Mouse (Mus musculus): ENCODE data around the gene Evc.

Gene Evc

GRCm38 (mm10) chr5:37242360-37243168 is 94.1 kb downstream of the Evc start:
- in situ Hi-C loops (cut with MboI, MseI) = no loop called here

- in situ Hi-C loops (cut with MboI, MseI) = no loop called here
Observed at GRCm38 (mm10) chr5:37241651-37242151, 95.0 kb downstream of the Evc start, which contains the start of gene Crmp1. TSS of gene Crmp1 (plus strand) at chr5:37241940.

GRCm38 (mm10) chr5:37241224-37241623 is 95.5 kb downstream of the Evc start:
- in situ Hi-C loops (cut with MboI, MseI) = no loop called here

- in situ Hi-C loops (cut with MboI, MseI) = no loop called here
Observed at GRCm38 (mm10) chr5:37240550-37240949, 96.1 kb downstream of the Evc start.
